In the genomic region with DNA sequence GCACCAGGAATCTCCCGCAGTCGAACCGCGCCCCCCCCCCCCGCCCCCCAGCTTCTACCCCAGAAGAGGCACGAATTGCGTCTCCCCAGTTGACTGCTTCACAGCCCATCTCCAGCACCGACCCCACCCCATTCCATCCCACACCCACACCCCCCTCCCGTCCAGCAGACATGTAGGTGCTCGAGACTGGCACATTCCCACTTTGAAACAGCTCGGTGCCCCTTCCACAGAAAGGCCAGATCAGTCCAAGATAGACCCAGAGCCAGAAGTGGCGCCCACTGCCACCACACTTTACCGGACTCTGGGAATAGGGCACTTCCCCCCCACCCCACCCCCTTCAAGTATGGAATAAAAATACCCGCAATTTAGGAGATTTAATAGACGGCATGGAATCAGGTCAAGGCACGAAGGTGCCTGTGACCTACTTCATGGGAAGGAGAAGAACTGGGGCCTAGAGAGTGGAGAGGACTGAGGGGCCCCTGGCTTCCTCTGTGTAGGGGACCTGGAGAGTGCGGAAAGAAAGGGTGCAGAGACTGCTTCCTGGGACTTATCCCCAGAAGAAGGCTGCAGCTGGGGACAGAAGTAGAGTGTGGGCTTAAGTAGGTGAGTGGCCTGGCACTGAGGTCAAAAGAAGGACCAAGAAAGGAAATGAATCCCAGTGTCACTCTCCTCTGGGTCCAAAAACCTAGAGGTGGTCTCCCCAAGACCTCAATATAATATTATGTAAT, we compare ENCODE assay signal across 9 mouse cellular contexts. TPM values are rescaled to one million over a fixed set of nuclear protein-coding genes. Genes with fewer than 3 reads are reported as not detected.
DNase-seq lines count a peak whose midpoint lies in the region; ATAC-seq and TF ChIP-seq lines count a peak whose summit lies in the region.
"Had no signal": no experiment of that assay in that cellular context is flagged by ENCODE, and none has a peak within 500 bp of the region (broad histone marks: within the 10 kb centered on the region; RNA-seq: fewer than 3 reads in every experiment).

No protein-coding gene starts in this region.

- no peak for TF ChIP-seq CTCF in kidney, adult 2 months (conservative IDR thresholded peaks at IDR 0.05; ENCODE audit: insufficient read depth, insufficient read length, low read depth, low read length)
- TF ChIP-seq CTCF in heart, postnatal 0 days (IDR thresholded peaks at IDR 0.05; ENCODE audit: low read depth): no peak

- H3K36me3 ChIP-seq in kidney, adult 2 months (ENCODE audit: control insufficient read depth, insufficient read depth, low read length): no peaks in the 10 kb centered on the region
- H3K36me3 ChIP-seq in heart, postnatal 0 days (replicated peaks; ENCODE audit: control insufficient read depth, insufficient read depth, low read length): no peaks in the 10 kb centered on the region
- H3K36me3 ChIP-seq in midbrain, embryonic 10.5 days: no peaks in the 10 kb centered on the region

- no peak for TF ChIP-seq POLR2A in kidney, adult 2 months (IDR thresholded peaks at IDR 0.05; ENCODE audit: low read depth, low read length)

- ATAC-seq in heart, postnatal 0 days (ENCODE audit: insufficient read depth, low read depth): no peak

- WGBS in kidney, adult 2 months: 36% methylated on average over 16 of the region's 17 CpGs
- 29% methylated on average over 15 of the region's 17 CpGs for WGBS in heart, postnatal 0 days
- WGBS in midbrain, embryonic 10.5 days: 30% methylated on average over 13 of the region's 17 CpGs

- no peaks in the 10 kb centered on the region for H3K27me3 ChIP-seq in kidney, adult 2 months (replicated peaks; ENCODE audit: control insufficient read depth, insufficient read depth, low read length)
- H3K27me3 ChIP-seq in heart, postnatal 0 days (ENCODE audit: control insufficient read depth, insufficient read depth, low read length): peaks cover 22% of the 10 kb centered on the region
- H3K27me3 ChIP-seq in midbrain, embryonic 10.5 days (ENCODE audit: low read depth, poor library complexity, severe bottlenecking): peaks cover 60% of the 10 kb centered on the region
- H3K27me3 ChIP-seq: Patski had no signal

- no peak for TF ChIP-seq EP300 in heart, postnatal 0 days (IDR thresholded peaks at IDR 0.05; ENCODE audit: low read depth)

- H3K4me1 ChIP-seq in kidney, adult 2 months (ENCODE audit: control insufficient read depth, insufficient read depth, low read length): no peaks in the 10 kb centered on the region
- 0 out of 2 replicates have a peak, but pooled peaks cover 15% of the 10 kb centered on the region for H3K4me1 ChIP-seq in heart, postnatal 0 days (ENCODE audit: control insufficient read depth, insufficient read depth)
- H3K4me1 ChIP-seq in midbrain, embryonic 10.5 days: peaks cover 33% of the 10 kb centered on the region

- no peaks in the 10 kb centered on the region for H3K9me3 ChIP-seq in heart, postnatal 0 days (replicated peaks; ENCODE audit: control insufficient read depth, low read length)
- no peaks in the 10 kb centered on the region for H3K9me3 ChIP-seq in midbrain, embryonic 10.5 days (replicated peaks)

- peak overlapping the region; percentile 45; the same call in 1 of the 2 replicates for H3K4me3 ChIP-seq in kidney, adult 2 months (ENCODE audit: insufficient read depth, low read depth, low read length)
- H3K4me3 ChIP-seq in heart, postnatal 0 days (ENCODE audit: low read depth, low read length): peak overlapping the region; percentile 71
- H3K4me3 ChIP-seq in midbrain, embryonic 10.5 days: peak overlapping the region; percentile 94

- H3K27ac ChIP-seq in kidney, adult 2 months (ENCODE audit: insufficient read depth, low read depth, low read length): no peak overlapping the region
- H3K27ac ChIP-seq in heart, postnatal 0 days (ENCODE audit: low read depth): no peak overlapping the region
- no peak overlapping the region; the same call in 1 of the 2 replicates for H3K27ac ChIP-seq in midbrain, embryonic 10.5 days (replicated peaks)

- H3K9ac ChIP-seq in heart, postnatal 0 days (replicated peaks; ENCODE audit: low read depth, low read length): peak overlapping the region; percentile 54; the same call in 1 of the 2 replicates

- DNase-seq in kidney, adult 2 months: no peak
- DNase-seq in kidney, postnatal 36 days: no peak
- DNase-seq in R1 (ENCODE audit: low read depth, low spot score): peak; percentile 34
- no peak for DNase-seq in heart, postnatal 0 days (ENCODE audit: low spot score)
- DNase-seq in midbrain, embryonic 10.5 days (ENCODE audit: low spot score): no peak
- DNase-seq in ovary, postnatal 14 days (ENCODE audit: low spot score): no peak
- DNase-seq in MN1 (ENCODE audit: low spot score): no peak
- DNase-seq in gastrocnemius, postnatal 25 days: no peak

- peak overlapping the region; percentile 96 for H3K4me2 ChIP-seq in heart, postnatal 0 days (ENCODE audit: low read depth, low read length)

RNA-seq across cellular contexts. Expression of gene Plxdc1, which starts 0.7 kb away (rescaled TPM):
- polyA plus RNA-seq in kidney, adult 2 months (2012; rRNA removed): 1.0 TPM in 2 replicates
- 0.39 and 2.6 TPM in 2 replicates for total RNA-seq in heart, postnatal 0 days (2014; rRNA removed; ENCODE audit: low replicate concordance)
- polyA plus RNA-seq in heart, postnatal 0 days (2015; fragmentation: Nextera tagmentation; extraction: Ambion mirVana): 2.1 TPM in 2 replicates
- polyA plus RNA-seq in midbrain, embryonic 10.5 days (2016; fragmentation: Nextera tagmentation; extraction: Ambion mirVana): 0.06 and 0.16 TPM in 2 replicates
- 1 to 10 TPM; 3.1 TPM for total RNA-seq in gastrocnemius, postnatal 25 days (2021)

RNA-seq across cellular contexts. Expression of gene Arl5c, which starts 9.1 kb away (rescaled TPM):
- polyA plus RNA-seq in kidney, adult 2 months (2012; rRNA removed): 0.75 and 2.8 TPM in 2 replicates
- 4.3 TPM in 1 of 2 replicates, not detected in the other for total RNA-seq in heart, postnatal 0 days (2014; rRNA removed; ENCODE audit: low replicate concordance)
- 2.9 TPM in 2 replicates for polyA plus RNA-seq in heart, postnatal 0 days (2015; fragmentation: Nextera tagmentation; extraction: Ambion mirVana)
- polyA plus RNA-seq in midbrain, embryonic 10.5 days (2016; fragmentation: Nextera tagmentation; extraction: Ambion mirVana): 8.9 and 16.8 TPM in 2 replicates
- under 1 TPM in 1 of 2 experiments, not detected in 1; 0.27 TPM for total RNA-seq in gastrocnemius, postnatal 25 days (2021)

RNA-seq across cellular contexts. Expression of gene Cacnb1, which starts 35.9 kb away (rescaled TPM):
- polyA plus RNA-seq in kidney, adult 2 months (2012; rRNA removed): 6.1 and 7.6 TPM in 2 replicates
- 5.5 and 6.2 TPM in 2 replicates for total RNA-seq in heart, postnatal 0 days (2014; rRNA removed; ENCODE audit: low replicate concordance)
- 4.8 and 5.2 TPM in 2 replicates for polyA plus RNA-seq in heart, postnatal 0 days (2015; fragmentation: Nextera tagmentation; extraction: Ambion mirVana)
- polyA plus RNA-seq in midbrain, embryonic 10.5 days (2016; fragmentation: Nextera tagmentation; extraction: Ambion mirVana): 7.8 and 12.5 TPM in 2 replicates
- 100 to 1,000 TPM; 212 to 259 TPM for total RNA-seq in gastrocnemius, postnatal 25 days (2021)

RNA-seq across cellular contexts. Expression of gene Rpl19, which starts 39.6 kb away (rescaled TPM):
- 503 and 653 TPM in 2 replicates for polyA plus RNA-seq in kidney, adult 2 months (2012; rRNA removed)
- total RNA-seq in heart, postnatal 0 days (2014; rRNA removed; ENCODE audit: low replicate concordance): 604 and 622 TPM in 2 replicates
- 588 TPM in 2 replicates for polyA plus RNA-seq in heart, postnatal 0 days (2015; fragmentation: Nextera tagmentation; extraction: Ambion mirVana)
- polyA plus RNA-seq in midbrain, embryonic 10.5 days (2016; fragmentation: Nextera tagmentation; extraction: Ambion mirVana): 976 and 1,159 TPM in 2 replicates
- total RNA-seq in gastrocnemius, postnatal 25 days (2021): 100 to 1,000 TPM; 421 to 453 TPM
